Mouse (Mus musculus): ENCODE results near the gene Casq2. TPM values are rescaled to one million over a fixed set of nuclear protein-coding genes. Genes with fewer than 3 reads are reported as not detected.

The Casq2 gene
- polyA plus RNA-seq, 1 experiment from 2014 or later = 0.31 TPM

DNA sequence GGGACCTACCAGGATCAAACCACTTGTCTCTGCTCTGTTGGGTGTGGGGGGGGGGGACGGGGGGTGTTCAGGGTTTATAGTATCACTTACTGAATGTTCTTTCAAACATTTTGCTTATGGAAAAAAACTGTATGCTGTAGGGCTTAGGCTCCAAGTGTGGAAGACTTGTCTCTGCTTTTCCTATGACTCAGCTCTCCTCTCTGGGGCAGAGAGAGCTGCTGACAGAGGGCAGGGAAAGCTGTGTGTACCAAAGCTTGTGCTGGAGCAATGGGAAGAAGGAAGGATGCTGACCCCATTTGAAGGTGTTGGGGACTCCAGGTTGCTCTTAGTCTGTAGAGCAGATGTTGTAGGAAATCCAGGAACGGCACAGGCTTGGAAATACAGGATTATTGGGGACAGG, 55.2 kb downstream of the Casq2 start:
- H3K4me1 ChIP-seq (replicated peaks) = peaks cover 11% of the 10 kb centered on the region
- no peak overlapping the region for H3K4me3 ChIP-seq
- H3K4me2 ChIP-seq = no peak overlapping the region
- H3K27me3 ChIP-seq = no peaks in the 10 kb centered on the region
- H3K9me3 ChIP-seq = no peaks in the 10 kb centered on the region
- H3K9ac ChIP-seq = no peak overlapping the region
- ATAC-seq (ENCODE audit: low FRiP score, low read depth) = no peak
- no peaks in the 10 kb centered on the region for H3K36me3 ChIP-seq
- H3K27ac ChIP-seq (replicated peaks) = no peak overlapping the region
- WGBS = 68% methylated on average over 2 of the region's 2 CpGs

DNA sequence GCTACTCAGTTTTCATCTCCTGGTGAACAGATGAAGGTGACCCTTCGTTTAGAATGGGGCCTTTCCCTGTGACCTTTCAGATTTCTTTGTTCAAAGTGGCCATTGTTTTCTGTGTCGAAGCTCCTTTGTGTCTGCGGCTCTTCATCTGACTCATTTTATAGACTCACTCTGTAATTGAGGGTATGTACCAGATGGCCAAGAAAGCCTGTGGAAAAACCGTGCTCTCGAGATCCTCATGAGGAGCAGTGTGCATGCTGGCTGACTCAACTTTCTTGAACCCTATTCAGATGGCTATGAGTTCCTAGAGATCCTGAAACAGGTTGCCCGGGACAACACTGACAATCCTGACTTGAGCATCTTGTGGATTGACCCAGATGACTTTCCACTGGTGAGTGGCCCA, 55.7 kb downstream of the Casq2 start:
- WGBS = 36% methylated on average over 6 of the region's 6 CpGs
- H3K9me3 ChIP-seq = no peaks in the 10 kb centered on the region
- no peak for ATAC-seq (ENCODE audit: low FRiP score, low read depth)
- no peak overlapping the region for H3K27ac ChIP-seq (replicated peaks)
- H3K4me1 ChIP-seq (replicated peaks) = peaks cover 10% of the 10 kb centered on the region
- H3K27me3 ChIP-seq = no peaks in the 10 kb centered on the region
- no peak overlapping the region for H3K4me2 ChIP-seq
- no peak overlapping the region for H3K4me3 ChIP-seq
- H3K9ac ChIP-seq = no peak overlapping the region
- no peaks in the 10 kb centered on the region for H3K36me3 ChIP-seq

DNA sequence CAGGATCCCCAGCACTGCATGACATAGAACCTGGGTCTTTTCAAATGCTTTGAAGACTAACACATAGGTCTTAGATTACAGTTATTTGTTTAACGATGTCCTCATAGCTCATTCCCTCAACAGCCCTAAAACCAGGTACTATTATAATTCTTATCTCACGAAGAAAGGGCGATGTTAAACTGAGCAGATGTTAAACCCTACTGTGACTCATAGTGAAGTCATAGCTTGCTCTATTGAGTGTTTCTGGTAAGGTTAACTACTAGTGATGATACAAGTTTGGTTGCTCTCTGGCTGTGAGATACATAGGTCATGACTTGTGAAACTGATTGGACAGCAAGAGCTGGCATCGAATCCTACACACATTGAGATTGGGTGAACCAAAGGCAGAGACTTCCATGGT, 56.7 kb downstream of the Casq2 start:
- no peak for ATAC-seq (ENCODE audit: low FRiP score, low read depth)
- 0 out of 2 replicates have a peak, but pooled peaks cover 6% of the 10 kb centered on the region for H3K4me1 ChIP-seq (replicated peaks)
- 98% methylated on average over 4 of the region's 4 CpGs for WGBS

DNA sequence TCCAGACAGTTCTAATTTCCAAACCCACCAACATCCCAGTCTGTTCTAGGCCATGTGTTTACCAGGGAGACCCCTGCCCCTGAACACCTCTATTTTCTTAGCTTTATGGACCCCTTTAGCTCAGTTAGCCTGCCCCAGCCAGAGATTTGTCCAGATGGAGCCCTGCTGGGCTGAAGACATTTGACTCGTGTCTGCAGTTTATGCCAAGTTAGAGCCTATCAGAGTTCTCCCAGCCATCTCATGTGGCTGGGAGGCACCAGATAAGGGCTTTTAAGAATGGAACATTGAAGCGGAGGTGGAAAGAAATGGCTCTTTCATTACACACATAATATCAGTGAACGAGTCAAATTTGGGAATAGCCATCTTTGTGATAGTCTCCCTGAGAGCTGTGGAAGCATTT, 57.3 kb downstream of the Casq2 start:
- Histone ChIP-seq H3K9ac (no peak overlapping the region), H3K27me3 (no peaks in the 10 kb centered on the region), H3K4me2 (no peak overlapping the region), H3K27ac (replicated peaks) (no peak overlapping the region), H3K4me3 (no peak overlapping the region), H3K4me1 (replicated peaks) (0 out of 2 replicates have a peak, but pooled peaks cover 6% of the 10 kb centered on the region), H3K36me3 (no peaks in the 10 kb centered on the region), H3K9me3 (no peaks in the 10 kb centered on the region)
- WGBS = 85% methylated on average over 3 of the region's 3 CpGs
- no peak for ATAC-seq (ENCODE audit: low FRiP score, low read depth)

More for the DNA sequence above, 56.7 kb downstream of the Casq2 start:
- no peak overlapping the region for H3K4me3 ChIP-seq
- H3K36me3 ChIP-seq = no peaks in the 10 kb centered on the region
- H3K9ac ChIP-seq = no peak overlapping the region
- H3K27ac ChIP-seq (replicated peaks) = no peak overlapping the region
- H3K9me3 ChIP-seq = no peaks in the 10 kb centered on the region
- H3K4me2 ChIP-seq = no peak overlapping the region
- no peaks in the 10 kb centered on the region for H3K27me3 ChIP-seq

DNA sequence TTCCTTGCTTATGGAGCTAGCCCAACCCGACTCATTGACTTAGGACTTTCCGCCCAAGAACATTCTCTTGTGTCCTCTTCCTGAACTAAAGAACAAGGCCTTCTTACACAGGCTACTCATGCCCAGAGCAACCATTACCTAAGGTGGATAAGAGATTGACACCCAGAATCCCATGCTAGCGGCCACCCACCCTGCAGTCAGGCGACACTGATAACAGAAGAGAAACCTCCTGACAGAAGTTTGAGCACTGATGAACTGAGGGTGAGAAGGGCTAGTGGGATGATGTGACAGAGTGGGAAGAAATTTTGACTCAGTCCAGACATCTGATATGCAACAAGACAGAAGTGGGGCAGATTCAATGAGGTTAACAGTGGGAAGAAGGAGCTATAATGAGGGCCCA, 58.2 kb downstream of the Casq2 start:
- H3K9me3 ChIP-seq = no peaks in the 10 kb centered on the region
- 96% methylated on average over 4 of the region's 4 CpGs for WGBS
- H3K9ac ChIP-seq = no peak overlapping the region
- H3K4me2 ChIP-seq = no peak overlapping the region
- ATAC-seq (ENCODE audit: low FRiP score, low read depth) = no peak
- no peak overlapping the region for H3K4me3 ChIP-seq
- H3K27me3 ChIP-seq = no peaks in the 10 kb centered on the region
- H3K36me3 ChIP-seq = no peaks in the 10 kb centered on the region
- H3K4me1 ChIP-seq (replicated peaks) = 0 out of 2 replicates have a peak, but pooled peaks cover 6% of the 10 kb centered on the region
- no peak overlapping the region for H3K27ac ChIP-seq (replicated peaks)

DNA sequence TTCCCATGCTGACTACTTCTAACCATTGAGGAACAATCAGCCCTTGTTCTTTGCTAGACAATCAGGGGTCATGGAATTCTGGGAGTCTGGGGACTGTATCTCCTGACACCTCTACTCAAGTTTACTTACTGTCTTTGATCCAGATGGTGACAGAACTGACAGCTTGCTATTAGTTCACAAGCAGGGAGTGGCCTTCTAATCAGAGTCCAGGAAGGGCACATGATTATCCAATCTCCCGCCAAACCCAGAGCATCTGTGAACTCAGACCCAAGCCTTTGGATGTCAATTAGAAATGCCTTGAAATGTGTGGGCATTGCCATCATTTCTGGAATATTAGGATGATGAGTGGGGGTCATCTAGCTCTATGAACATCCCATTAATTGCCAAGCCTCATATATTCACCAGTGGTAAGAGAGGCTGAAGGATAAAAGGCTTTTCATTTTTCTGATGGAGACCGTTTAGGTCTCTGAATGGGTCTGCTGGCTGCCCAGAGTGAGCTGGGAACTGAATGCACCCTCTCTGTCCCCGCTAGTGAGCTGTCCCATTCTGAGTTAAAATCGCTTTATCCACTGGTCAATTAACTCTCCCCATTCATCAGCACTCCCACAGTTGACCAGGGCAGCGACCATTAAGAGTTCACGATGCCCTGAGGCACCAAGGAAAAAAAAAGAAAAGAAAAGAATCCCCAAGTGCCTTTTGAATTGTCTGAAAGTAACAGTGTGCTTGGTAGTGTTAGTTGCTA, 59.6 kb downstream of the Casq2 start:
- WGBS = 25% methylated on average over 6 of the region's 6 CpGs
- Histone ChIP-seq H3K27ac (replicated peaks) (no peak overlapping the region), H3K4me1 (replicated peaks) (0 out of 2 replicates have a peak, but pooled peaks cover 6% of the 10 kb centered on the region), H3K27me3 (no peaks in the 10 kb centered on the region), H3K4me2 (no peak overlapping the region), H3K9ac (no peak overlapping the region), H3K36me3 (no peaks in the 10 kb centered on the region), H3K4me3 (no peak overlapping the region), H3K9me3 (no peaks in the 10 kb centered on the region)
- no peak for ATAC-seq (ENCODE audit: low FRiP score, low read depth)

DNA sequence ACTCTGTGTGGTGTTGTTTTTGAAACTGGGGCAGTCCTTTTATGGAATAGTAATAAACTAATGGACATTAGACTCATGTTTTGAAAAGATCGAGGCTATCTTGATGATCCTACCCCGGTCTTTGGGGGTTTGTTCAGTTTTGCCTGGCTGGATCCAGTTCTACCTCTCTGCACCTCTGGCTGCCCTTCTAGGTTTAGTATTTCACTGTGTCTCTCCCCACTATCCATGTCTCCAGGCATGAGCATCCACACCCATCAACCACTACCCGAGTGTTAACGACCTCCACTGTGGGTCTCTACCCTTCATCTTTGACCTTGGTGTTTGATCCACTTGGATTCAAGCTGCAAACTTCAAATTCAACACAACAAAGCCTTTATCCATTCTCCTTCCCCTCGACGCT, 60.2 kb downstream of the Casq2 start:
- H3K9me3 ChIP-seq = no peaks in the 10 kb centered on the region
- H3K4me1 ChIP-seq (replicated peaks) = 0 out of 2 replicates have a peak, but pooled peaks cover 6% of the 10 kb centered on the region
- H3K36me3 ChIP-seq = no peaks in the 10 kb centered on the region
- H3K4me3 ChIP-seq = no peak overlapping the region
- no peak overlapping the region for H3K9ac ChIP-seq
- H3K27me3 ChIP-seq = no peaks in the 10 kb centered on the region
- 64% methylated on average over 6 of the region's 6 CpGs for WGBS
- no peak overlapping the region for H3K4me2 ChIP-seq
- no peak overlapping the region for H3K27ac ChIP-seq (replicated peaks)
- no peak for ATAC-seq (ENCODE audit: low FRiP score, low read depth)

DNA sequence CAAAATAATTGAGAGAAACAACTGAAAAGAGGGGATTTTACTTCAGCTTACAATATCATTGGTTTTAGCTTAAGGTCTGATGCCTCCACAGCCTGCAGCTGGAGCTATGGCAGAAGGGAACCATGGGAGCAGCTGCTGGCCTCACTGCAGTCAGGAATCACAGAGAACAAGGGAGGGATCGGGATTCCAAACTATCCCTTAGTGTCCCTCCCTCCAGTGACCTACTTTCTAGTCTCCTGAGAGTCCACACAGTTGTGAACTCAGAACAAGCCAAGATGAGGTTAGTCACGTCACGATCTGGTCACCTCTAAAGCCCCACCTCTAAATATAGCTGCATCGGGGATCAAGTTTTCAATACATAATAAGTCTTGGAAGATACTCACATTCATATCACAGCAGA, 61.0 kb downstream of the Casq2 start:
- no peak overlapping the region for H3K27ac ChIP-seq (replicated peaks)
- H3K4me2 ChIP-seq = no peak overlapping the region
- no peak for ATAC-seq (ENCODE audit: low FRiP score, low read depth)
- WGBS = 69% methylated on average over 4 of the region's 4 CpGs
- no peak overlapping the region for H3K9ac ChIP-seq
- H3K4me1 ChIP-seq (replicated peaks) = 0 out of 2 replicates have a peak, but pooled peaks cover 6% of the 10 kb centered on the region
- no peak overlapping the region for H3K4me3 ChIP-seq
- no peaks in the 10 kb centered on the region for H3K27me3 ChIP-seq
- no peaks in the 10 kb centered on the region for H3K36me3 ChIP-seq
- no peaks in the 10 kb centered on the region for H3K9me3 ChIP-seq

DNA sequence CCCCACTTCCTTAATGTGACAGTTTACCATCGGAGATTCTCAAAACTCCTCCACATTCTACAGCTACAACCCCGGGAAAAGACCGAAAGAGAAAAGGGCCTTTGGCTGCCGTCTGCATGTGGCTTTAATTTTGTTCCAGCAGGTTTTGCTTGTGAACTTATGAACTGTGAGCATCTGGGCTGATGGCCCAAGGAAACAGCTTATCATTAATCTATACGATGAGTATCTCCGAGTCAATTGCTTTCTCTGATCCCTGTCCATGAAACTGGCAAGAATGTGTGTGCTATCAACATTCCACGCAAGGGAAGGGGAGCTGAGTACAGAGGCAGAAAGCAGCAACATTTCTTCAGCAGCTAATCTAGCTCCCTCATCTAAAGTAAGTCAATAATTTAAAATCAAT, 63.7 kb downstream of the Casq2 start:
- Histone ChIP-seq H3K4me3 (no peak overlapping the region), H3K9me3 (no peaks in the 10 kb centered on the region), H3K4me1 (replicated peaks) (0 out of 2 replicates have a peak, but pooled peaks cover 6% of the 10 kb centered on the region), H3K9ac (no peak overlapping the region), H3K27me3 (no peaks in the 10 kb centered on the region), H3K4me2 (no peak overlapping the region), H3K36me3 (no peaks in the 10 kb centered on the region), H3K27ac (replicated peaks) (no peak overlapping the region)
- no peak for ATAC-seq (ENCODE audit: low FRiP score, low read depth)
- WGBS = 72% methylated on average over 7 of the region's 7 CpGs

DNA sequence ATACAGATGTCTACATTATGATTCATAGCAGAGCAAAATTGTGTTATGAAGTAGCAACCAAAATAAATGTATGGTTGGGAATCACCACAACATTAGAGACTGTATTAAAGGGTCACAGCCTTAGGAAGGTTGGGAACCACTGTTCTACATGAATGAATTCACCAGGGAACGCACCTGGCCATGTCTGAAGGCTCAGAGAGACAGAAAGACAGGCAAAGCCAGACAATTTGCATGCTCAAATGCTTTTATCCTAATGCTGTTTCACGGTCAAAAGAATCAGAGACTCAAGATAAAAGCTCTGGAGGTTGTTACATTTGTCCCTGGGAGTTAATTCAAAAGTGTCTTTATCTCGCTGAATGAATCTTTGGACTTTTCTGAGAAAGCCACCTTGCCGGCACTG, 65.6 kb downstream of the Casq2 start:
- no peak overlapping the region for H3K4me2 ChIP-seq
- H3K9ac ChIP-seq = no peak overlapping the region
- WGBS = 39% methylated on average over 4 of the region's 4 CpGs
- ATAC-seq (ENCODE audit: low FRiP score, low read depth) = no peak
- H3K27ac ChIP-seq (replicated peaks) = no peak overlapping the region
- no peaks in the 10 kb centered on the region for H3K36me3 ChIP-seq
- H3K27me3 ChIP-seq = no peaks in the 10 kb centered on the region
- no peak overlapping the region for H3K4me3 ChIP-seq
- no peaks in the 10 kb centered on the region for H3K9me3 ChIP-seq
- H3K4me1 ChIP-seq (replicated peaks) = 0 out of 2 replicates have a peak, but pooled peaks cover 3% of the 10 kb centered on the region

DNA sequence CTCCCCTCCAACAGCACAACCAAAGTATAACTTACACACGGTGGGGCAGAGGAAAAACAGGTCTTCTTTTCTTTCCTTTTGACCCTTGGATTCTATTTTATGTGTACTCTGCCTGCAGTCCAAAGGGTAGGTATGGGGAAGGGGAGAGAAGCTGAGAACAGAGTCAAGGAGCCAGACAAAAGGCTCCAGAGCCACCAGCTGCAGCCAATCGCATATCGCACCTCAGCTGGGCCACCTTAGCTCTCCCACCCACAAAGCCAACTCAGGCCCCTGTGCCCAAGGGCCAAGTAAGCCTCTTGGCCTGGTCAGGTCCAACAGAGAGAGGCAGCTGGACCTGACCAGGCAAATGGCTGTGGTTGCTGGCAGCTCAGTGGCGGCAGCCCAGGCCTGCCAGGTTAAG, 66.3 kb downstream of the Casq2 start:
- H3K4me2 ChIP-seq = no peak overlapping the region
- H3K4me1 ChIP-seq (replicated peaks) = no peaks in the 10 kb centered on the region
- 38% methylated on average over 4 of the region's 4 CpGs for WGBS
- H3K9ac ChIP-seq = no peak overlapping the region
- H3K4me3 ChIP-seq = no peak overlapping the region
- H3K27me3 ChIP-seq = no peaks in the 10 kb centered on the region
- no peak overlapping the region for H3K27ac ChIP-seq (replicated peaks)
- no peak for ATAC-seq (ENCODE audit: low FRiP score, low read depth)
- no peaks in the 10 kb centered on the region for H3K36me3 ChIP-seq
- no peaks in the 10 kb centered on the region for H3K9me3 ChIP-seq

DNA sequence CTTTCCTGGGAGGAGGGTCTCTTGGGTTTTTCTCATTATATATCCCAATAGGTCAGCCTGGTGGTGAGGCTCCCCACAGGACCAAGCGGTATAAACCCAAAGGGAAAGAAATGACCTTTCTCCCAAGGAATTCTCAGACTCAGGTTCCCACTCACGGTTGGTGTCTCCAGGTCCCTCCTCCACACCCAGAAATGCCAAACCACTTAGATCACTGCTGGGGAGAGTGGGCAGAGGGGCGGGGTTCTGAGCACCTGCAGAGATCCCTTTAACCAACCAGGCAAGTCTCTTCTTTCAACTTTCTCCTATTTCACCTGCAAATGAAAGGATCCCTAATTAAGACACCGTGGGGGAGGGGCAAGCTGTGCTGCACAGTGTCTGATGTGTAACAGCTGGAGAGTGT, 66.7 kb downstream of the Casq2 start:
- H3K9ac ChIP-seq = no peak overlapping the region
- H3K36me3 ChIP-seq = no peaks in the 10 kb centered on the region
- ATAC-seq (ENCODE audit: low FRiP score, low read depth) = no peak
- WGBS = 29% methylated on average over 4 of the region's 4 CpGs
- H3K9me3 ChIP-seq = no peaks in the 10 kb centered on the region
- H3K27ac ChIP-seq (replicated peaks) = no peak overlapping the region
- no peaks in the 10 kb centered on the region for H3K4me1 ChIP-seq (replicated peaks)
- no peaks in the 10 kb centered on the region for H3K27me3 ChIP-seq
- H3K4me2 ChIP-seq = no peak overlapping the region
- no peak overlapping the region for H3K4me3 ChIP-seq

DNA sequence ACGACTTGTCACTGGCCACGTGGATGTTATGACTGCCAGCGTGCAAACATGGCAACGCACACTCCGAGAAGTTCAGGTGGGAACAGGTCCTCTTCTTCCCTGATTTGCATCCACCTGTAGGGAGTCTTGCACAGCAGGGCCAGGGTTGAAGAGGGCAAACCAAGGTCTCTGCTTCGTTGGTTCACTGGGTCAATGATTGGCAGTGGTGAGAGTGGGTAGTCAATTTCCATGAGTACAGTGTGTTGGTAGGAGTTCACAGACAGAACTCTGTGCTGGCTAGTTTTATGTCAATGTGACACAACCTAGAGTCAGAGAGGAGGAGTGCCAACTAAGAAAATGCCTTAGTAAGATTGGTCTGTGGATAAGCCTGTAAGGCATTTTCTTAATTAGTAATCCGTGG, 67.9 kb downstream of the Casq2 start:
- no peak overlapping the region for H3K4me3 ChIP-seq
- no peak for ATAC-seq (ENCODE audit: low FRiP score, low read depth)
- no peaks in the 10 kb centered on the region for H3K4me1 ChIP-seq (replicated peaks)
- H3K27me3 ChIP-seq = no peaks in the 10 kb centered on the region
- H3K4me2 ChIP-seq = no peak overlapping the region
- no peaks in the 10 kb centered on the region for H3K36me3 ChIP-seq
- H3K9ac ChIP-seq = no peak overlapping the region
- no peaks in the 10 kb centered on the region for H3K9me3 ChIP-seq
- H3K27ac ChIP-seq (replicated peaks) = no peak overlapping the region
- 85% methylated on average over 7 of the region's 7 CpGs for WGBS

Measured in hindbrain, embryonic 15.5 days (tissue).